Mouse (Mus musculus): ENCODE data around the gene Cdh4.

DNA sequence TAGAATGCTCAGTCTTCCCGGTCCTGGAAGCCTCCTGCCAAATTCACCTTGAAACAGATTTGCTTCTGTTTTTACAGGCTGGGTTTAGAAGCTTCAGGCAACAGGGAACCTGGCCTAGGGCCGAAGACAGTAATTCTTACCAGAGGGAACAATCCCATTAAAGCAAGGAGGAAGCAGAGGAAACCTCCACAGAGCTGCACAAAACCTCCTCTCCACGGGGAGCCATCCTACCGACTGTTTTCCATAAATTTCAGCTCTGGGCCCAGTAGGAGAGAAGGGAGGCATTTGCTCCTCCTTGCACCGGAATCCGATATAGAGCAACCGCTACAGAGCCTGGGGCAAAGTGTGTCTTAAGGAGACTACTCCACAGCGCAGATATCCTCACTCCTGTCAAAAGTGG lies 79.9 kb downstream of the Cdh4 start:
- TF ChIP-seq CTCF (IDR thresholded peaks at IDR 0.05; ENCODE audit: low read depth), result no peak
- TF ChIP-seq EP300 (IDR thresholded peaks at IDR 0.05; ENCODE audit: low read depth), result no peak
